Mouse (Mus musculus): Measurements from ENCODE around the gene Sctr.

GRCm38 (mm10) chr1:119957716-119958222 lies 48.9 kb upstream of the Sctr start:
- no peak for TF ChIP-seq CTCF (IDR thresholded peaks at IDR 0.05; ENCODE audit: low read depth, low read length)
- TF ChIP-seq POLR2A (IDR thresholded peaks at IDR 0.05; ENCODE audit: extremely low read depth, insufficient read depth, low read length): no peak
